Mouse (Mus musculus) liver, embryonic 14.5 days (tissue): Measurements from ENCODE around the gene AI661453.

Source experiments
- CTCF ChIP-seq: IDR thresholded peaks from 2 replicates; pipeline ENCODE4 v1.5.1; 2016; ENCODE audit warnings: antibody characterized with exemption, low read depth, control low read depth
- EP300 ChIP-seq: IDR thresholded peaks from 2 replicates; pipeline ENCODE4 v1.6.1; 2016; ENCODE audit warnings: antibody characterized with exemption, low read depth

DNA sequence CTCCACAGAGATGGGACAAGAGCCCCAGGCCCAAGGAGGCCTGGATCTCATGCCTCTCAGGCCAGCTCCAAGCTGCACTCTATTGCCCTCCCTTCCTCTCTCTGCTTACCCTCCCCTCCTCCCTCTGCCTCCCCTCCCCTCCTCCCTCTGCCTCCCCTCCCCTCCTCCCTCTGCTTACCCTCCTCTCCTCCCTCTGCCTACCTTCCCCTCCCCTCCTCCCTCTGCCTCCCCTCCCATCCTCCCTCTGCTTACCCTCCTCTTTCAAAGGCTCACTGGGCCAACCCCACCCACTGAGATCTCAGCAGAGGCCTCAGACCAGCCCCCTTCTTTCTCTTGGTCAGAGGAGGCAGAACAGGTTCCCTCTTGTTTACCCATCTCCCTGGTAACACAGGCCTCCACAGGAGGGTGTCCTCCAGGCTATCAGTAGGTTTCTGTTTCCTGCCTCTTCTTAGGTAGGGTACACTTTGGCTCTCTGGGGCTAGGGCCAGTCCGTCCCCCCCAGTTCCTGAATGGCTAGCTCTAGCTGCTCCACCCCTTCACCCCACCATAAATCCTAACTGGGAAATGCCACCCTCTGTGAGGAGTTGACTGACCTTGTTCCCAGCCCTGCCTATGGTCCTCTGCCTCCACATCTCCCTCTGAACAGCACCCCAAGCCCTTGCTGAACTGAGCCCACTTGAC is 48.0 kb downstream of the AI661453 start:
- TF ChIP-seq CTCF (no peak), EP300 (no peak)
